Mouse (Mus musculus) cerebellum, postnatal 10 days (tissue): Measurements from ENCODE around the gene Nfasc.
A peak's percentile ranks its signal among the peaks of the same experiment; 100 is the strongest.

Experiments used
- DNase-seq, 2 experiments: peaks; one replicate each; pipeline ENCODE4 v3.0.0; 2021; ENCODE audit warnings: mixed read lengths in 2 of 2

Nfasc gene

DNA sequence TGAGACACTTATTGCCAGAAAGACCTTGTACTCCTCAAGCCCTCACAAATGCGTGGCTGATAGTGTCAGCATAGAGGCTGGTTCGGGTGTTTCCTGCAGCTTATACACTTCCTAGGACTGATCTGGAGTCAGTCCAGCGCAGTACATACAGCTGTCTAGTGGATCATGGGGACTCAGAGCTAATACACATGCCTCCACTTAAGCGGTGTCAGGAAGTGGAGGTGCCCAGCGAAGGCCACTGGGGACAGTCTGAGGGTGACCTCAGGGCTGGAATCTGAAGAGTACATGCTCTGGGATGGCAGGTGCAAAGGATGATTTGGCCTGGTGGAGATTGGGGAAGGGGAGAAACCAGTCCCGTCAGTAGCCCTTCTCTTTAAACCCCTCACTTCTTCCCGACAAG, 200.9 kb downstream of the Nfasc start:
- DNase-seq: peak in 1 of 2 experiments; percentile 42

DNA sequence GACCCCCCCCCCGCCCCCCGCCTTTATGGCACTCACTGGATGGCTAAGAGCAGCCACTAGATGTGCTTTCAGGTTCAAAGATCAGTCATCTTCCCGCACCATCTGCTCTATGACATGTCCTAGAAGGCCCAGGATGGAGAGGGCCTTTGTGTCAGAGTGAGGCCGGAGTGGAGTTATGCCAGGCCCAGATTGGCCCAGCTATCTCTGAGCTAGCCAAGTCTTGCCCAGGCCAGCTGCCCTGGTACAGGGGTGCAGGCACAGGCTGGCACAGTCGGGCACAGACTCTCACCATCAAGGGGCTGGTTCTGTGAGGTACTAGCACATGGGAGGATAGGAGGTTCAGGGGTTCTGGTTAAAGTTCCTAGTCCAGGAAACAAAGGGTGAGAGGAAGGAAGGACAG, 203.9 kb downstream of the Nfasc start:
- DNase-seq: peak; percentile 93 to 95

DNA sequence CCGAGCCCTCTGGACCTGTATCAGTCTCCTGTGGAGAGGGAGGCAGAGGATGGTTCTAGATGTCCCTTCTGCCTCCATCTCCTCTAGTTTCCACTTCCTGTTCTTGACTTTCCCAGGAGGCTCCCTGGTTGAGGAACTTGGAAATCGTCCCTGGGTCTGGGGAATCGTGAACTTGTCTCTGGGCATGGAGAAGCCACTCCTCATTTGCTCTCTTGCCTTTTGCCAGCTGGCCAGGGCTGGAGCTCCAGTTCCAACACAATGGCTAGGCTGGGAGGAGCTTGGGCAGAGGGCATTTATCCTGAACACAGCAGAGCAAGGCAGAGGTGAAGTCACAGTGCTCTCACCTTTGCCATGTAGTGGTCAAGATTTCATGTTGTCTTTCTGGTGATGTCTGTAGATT, 205.2 kb downstream of the Nfasc start:
- DNase-seq: peak; percentile 59 to 62

DNA sequence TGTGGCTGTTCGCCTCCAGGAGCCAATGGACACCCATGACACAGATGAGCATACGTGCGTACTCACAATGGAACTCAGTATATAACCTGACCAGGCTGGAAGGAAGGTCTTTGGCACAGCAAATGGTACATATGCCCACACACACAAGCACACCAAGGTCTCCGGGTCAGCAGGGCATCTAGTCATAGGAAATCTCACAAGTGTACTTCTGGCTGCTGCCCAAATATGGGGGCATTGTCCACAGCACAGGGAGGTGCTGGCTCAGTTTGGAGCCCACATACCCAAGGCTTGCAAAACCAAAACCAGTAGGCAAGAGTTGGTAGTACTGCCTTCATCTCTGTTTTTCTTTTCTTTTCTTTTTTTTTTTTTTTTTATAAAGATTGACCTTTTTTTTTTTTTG, 206.1 kb downstream of the Nfasc start:
- DNase-seq: peak in 1 of 2 experiments; percentile 52

DNA sequence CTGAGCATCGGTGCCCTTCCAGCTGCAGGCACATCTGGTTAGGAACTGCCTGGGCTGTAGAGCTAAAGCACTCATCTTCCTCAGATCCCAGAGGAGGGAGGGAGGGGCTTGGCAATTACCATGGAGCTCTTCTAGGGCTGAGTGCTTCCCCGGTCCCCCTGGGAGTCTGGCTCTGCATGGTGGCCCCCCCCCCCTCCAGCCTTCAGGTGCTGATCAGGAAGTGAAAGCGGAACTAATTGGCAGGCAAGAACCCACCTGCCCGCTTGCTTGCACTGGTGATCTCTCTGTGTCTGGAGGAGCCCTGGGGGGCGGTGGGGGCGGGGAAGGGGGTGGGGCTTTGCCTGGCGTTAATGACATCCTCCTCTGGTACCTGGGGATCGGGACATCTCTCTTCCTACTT, 207.8 kb downstream of the Nfasc start:
- peak in 1 of 2 experiments; percentile 37 for DNase-seq

DNA sequence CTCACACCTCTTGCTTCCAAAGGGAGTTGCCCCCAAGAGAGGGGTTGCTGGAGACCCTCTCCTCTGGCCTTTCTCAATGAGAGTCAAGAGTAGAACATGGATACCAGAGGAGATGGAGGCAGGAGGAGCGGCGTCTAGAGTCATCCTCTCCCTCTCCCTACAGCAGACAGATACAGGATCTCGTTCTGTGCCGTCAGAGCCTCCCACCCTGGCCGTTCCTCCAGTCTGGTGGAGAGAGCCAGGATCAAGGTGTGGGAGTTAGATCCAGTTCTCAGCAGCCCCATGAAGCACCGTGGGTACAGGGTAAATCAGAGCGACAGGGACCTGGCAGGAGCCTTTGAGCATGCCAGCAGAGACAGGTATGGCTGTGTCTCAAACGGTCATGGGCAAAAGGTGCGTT, 209.1 kb downstream of the Nfasc start:
- peak in 1 of 2 experiments; percentile 28 for DNase-seq

DNA sequence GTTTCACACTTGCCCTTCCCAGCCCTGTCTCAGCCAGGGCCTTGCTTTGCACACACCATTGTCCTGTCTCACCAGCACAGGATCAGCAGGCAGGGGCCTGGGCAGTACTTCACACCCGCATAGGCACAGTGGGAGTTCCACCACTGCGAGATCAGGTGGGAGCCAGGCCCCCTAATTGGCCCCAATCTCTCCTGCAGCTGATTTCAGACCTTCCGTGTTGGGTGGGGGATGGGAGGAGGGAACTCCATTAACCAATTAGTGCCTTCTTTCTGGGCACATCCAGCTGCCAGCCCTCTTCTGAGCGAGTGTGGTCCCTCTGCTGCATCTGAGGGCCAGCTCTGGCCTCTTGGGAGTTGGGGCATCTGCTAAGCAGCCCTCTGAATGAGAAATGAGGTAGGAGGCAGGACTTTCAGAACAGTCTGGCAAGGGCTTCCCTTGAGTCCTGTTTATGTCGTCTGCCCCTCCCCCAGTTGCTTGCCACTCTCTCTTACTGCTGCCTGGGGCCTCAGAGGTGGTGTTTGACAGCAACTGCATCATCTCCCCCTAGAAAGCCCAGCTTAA, 210.9 kb downstream of the Nfasc start:
- DNase-seq: peak; percentile 69 to 76

DNA sequence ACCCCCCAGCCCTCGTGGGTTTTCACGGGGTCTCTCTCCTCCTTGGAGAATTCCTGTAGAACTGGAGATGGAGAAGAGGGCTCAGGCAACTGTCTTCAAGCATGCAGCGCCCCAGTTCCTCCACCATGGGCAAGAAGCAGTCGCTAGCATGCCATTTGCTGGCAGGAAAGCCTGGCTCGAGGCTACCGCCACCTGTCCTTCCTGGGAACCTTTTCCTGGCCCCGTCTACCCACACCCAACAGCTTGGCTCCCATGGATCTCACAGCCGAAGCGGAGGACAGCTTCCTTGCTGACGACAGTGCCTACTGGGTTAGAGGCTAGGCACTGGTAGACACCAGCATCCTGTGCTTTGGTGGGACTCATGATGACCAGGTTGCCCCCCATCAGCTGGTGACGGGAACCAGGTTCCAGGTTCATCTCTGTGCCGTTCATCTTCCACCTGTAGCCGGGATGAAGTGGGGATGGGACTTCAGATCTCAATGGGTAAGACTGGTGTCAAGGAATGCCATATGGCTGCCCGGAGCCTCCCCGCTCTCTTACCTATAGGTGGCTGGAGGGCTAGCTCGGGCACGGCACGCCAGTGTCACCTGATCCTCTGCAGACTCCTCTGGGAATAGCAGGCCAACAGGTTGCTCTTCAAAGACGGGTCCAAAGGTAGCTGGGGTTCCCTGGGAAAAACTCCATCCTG, 212.8 kb downstream of the Nfasc start:
- DNase-seq: peak; percentile 87 to 89

DNA sequence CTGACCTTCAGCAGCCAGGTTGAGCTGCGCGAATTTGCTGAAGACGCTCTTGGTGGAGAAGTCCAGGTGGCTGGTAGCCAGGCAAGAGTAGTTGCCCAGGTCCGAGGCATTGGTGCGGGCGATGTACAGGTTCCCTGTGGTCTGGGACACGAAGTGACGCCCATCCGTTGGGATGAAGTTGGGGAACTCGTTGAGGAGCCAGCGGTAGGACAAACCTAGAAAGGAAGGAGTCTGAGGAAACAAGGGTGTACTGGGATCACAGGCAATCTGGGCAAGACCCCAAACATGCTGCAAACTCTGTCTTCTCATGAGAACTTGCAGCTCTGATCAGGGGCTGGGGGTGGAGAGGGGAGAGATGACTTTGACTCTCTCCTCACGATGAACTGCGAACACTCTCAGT, 213.5 kb downstream of the Nfasc start:
- DNase-seq: peak; percentile 52 to 59

DNA sequence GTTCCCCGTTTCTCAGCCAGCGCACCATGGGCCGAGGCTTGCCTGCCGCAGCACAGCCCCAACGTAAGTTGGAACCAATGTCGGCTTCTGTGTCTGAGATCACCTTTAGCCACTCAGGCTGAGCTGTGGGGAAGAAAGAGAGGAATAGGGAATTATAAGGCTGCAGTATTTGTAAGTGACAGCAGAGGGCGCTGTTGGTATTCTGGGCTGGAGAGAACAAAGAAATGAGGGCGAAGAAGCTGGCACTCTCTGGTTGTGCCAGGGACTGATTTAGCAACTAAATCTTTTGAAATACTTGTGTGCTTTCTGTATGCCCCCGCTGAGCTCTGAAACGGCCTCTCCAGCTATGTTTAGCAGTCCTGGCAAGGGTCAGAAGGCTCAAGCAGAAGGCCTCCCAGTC, 215.8 kb downstream of the Nfasc start:
- peak; percentile 92 to 94 for DNase-seq

DNA sequence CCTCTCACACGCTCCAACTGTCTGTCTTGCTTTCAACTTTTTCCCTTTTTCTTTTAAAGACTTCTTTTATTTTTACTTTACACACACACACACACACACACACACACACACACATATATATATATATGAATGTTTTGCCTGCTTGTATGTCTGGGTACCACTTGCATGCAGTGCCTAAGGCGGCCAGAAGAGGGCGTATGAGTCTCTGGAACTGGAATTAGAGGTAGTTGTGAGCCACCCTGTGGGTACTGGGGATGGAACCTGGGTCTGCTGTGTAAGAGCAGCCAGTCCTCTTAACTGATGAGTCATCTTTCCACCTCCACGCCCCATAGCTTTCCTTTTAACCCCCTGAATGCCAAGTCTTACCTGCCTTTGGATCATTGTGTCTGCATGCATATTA, 217.7 kb downstream of the Nfasc start:
- DNase-seq: peak; percentile 71 to 76

DNA sequence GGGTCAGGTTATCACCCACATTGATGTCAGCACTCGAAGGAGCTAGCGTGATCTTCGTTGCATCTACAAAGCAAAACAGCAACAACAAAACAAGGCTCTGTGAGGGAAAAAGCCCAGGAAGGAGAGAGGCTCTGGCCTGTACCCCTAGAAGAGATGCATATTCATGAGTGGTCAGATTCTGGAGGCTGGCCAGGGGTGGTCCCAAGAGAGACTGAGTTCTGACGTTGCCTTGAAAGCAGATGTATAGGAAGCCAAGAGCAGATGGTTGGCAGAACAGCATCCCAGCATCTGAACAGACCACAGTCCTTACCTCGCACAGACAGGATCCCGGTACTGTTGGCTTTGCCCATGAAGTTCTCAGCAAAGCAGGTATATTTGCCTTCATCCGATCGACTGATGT, 218.5 kb downstream of the Nfasc start:
- DNase-seq: peak; percentile 84 to 89

DNA sequence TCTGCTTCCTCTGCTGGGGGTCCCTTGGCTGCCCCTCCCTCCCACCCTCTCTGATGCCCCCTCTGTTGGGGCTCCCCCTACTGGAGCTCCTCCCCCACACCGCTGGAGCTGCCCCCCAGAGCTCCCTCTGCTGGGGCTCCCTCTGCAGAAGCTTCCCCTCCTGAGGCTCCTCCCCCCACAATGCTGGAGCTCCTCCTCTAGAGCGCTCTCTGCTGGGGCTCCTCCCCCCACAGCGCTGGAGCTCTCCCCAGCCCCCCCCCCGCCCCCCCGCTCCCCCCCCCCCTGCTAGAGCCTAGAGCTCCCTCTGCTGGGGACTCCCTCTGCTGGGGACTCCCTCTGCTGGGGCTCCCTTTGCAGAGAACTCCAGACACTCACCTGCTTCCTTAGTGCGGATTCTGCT, 220.8 kb downstream of the Nfasc start:
- peak; percentile 65 to 72 for DNase-seq

DNA sequence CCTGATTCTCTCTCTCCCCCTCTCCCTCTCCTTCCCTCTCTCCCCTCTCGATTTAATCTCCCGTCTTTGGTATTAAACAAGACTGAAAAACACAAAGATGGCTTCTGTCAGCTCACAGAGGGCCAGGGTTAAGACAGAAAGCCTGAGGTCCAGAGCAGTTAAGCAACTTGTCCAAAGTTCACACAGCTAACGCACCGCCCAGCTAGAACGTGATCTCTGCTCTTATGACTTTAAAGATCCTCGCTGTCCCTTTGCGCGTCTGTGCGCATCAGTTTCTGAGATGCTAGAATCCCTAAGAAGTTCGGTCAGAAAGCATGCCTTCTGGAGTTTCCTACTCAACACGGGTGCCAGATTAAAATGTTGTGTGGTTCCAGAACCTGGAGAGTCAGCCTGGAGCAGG, 221.9 kb downstream of the Nfasc start:
- peak in 1 of 2 experiments; percentile 3 for DNase-seq

DNA sequence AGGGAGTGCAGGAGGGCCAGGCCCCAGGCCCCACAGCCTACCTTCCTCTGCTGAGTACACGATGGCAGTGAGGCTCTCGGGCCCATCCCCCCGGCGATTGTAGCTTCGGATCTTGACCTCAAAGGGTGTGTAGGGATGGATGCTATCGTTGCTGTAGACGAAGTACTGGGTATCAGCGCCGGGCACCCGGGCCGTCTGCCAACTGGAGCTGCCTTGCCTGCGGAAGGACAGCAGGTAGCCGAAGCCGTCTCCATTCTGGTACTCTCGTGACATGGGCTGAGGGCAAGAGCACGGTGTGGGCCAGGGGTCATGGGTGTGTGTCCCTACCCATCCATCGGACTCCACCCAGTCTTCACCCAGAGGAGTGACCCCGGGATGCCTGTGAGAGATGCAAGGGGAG, 223.0 kb downstream of the Nfasc start:
- peak; percentile 87 to 89 for DNase-seq

DNA sequence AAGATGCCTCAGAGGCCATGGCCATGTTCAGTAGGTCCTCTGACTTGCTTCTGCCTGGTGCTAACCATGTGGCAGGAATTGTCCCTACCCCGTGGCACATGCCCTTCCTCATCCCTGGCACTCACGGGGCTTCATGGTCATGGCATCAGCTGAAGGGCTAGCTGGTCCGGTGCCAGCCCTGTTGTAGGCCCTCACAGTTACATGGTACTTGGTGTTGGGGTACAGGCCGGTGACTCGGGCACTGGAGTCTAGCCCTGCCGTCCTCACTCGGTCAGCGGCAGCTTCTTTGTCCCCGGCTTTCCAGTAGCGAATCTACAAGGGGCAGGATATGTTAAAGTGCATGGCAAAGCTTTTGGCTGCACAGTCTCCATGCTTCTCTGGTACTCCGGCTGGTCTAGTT, 224.8 kb downstream of the Nfasc start:
- peak; percentile 44 to 46 for DNase-seq

DNA sequence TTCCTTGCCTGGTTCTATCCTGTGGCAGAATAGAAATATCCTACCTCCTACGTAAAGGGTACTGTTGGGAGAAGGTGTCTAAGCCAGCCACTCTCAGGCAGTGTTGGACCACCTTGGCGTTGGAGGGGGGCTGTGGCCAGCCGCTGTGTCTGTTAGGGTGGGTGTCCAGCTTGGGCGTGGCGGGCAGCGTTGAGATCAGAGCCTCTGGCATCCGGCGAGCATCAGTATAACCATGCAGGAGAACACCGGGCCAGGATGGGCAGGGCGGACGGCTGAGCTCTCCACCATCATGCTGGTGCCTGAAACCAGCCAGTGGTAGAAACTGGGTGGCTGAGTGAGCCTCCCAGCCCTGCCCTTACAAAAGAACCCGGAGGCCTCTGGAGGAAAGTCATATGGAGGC, 226.3 kb downstream of the Nfasc start:
- DNase-seq: peak; percentile 9 to 13
